Mouse (Mus musculus): ENCODE results near the gene Armc9. TPM values are rescaled to one million over a fixed set of nuclear protein-coding genes. Genes with fewer than 3 reads are reported as not detected.

The Armc9 gene
- total RNA-seq, 2 experiments from 2014 or later: 38.1 to 44.0 TPM

- DNase-seq: no peak
These were observed 130.7 kb downstream of the Armc9 start for GRCm38 (mm10) chr1:86285295-86285694.

GRCm38 (mm10) chr1:86287473-86287872 is 132.9 kb downstream of the Armc9 start:
- no peak for DNase-seq

GRCm38 (mm10) chr1:86290452-86290851 is 135.9 kb downstream of the Armc9 start:
- DNase-seq: no peak

- no peak for DNase-seq
These were observed 138.5 kb downstream of the Armc9 start for GRCm38 (mm10) chr1:86293091-86293490.

- DNase-seq: no peak
These were observed 139.3 kb downstream of the Armc9 start for GRCm38 (mm10) chr1:86293868-86294267.

GRCm38 (mm10) chr1:86294472-86294871 is 139.9 kb downstream of the Armc9 start:
- DNase-seq: no peak

- no peak for DNase-seq
These were observed 145.5 kb downstream of the Armc9 start for GRCm38 (mm10) chr1:86300093-86300492.

GRCm38 (mm10) chr1:86300731-86301130 is 146.2 kb downstream of the Armc9 start:
- no peak for DNase-seq

- DNase-seq: no peak
These were observed 146.9 kb downstream of the Armc9 start for GRCm38 (mm10) chr1:86301221-86302091.

- DNase-seq: no peak
These were observed 148.0 kb downstream of the Armc9 start, which contains the start of gene B3gnt7 for GRCm38 (mm10) chr1:86302532-86302931. Gene B3gnt7 (plus strand): TSS chr1:86302832.

GRCm38 (mm10) chr1:86303063-86303872 is 148.7 kb downstream of the Armc9 start:
- DNase-seq: peak; percentile 16 to 35

- no peak for DNase-seq
These were observed 149.3 kb downstream of the Armc9 start for GRCm38 (mm10) chr1:86303873-86304250.

- no peak for DNase-seq
These were observed 152.1 kb downstream of the Armc9 start for GRCm38 (mm10) chr1:86306686-86307085.

GRCm38 (mm10) chr1:86307177-86307762 is 152.7 kb downstream of the Armc9 start:
- no peak for DNase-seq

GRCm38 (mm10) chr1:86307871-86308641 is 153.5 kb downstream of the Armc9 start:
- no peak for DNase-seq

GRCm38 (mm10) chr1:86309270-86309833 is 154.8 kb downstream of the Armc9 start:
- no peak for DNase-seq

GRCm38 (mm10) chr1:86310536-86311310 is 156.1 kb downstream of the Armc9 start:
- no peak for DNase-seq

GRCm38 (mm10) chr1:86311467-86312005 is 157.0 kb downstream of the Armc9 start:
- no peak for DNase-seq

- DNase-seq: no peak
These were observed 157.7 kb downstream of the Armc9 start for GRCm38 (mm10) chr1:86312269-86312668.

- no peak for DNase-seq
These were observed 158.7 kb downstream of the Armc9 start for GRCm38 (mm10) chr1:86313096-86313771.

All from layer of hippocampus, postnatal 36 days (tissue).